8 mouse cellular contexts compared by ENCODE assay signal in genomic region chr11:107341293-107341692, GRCm38 (mm10).
DNase-seq lines count a peak whose midpoint lies in the region; ATAC-seq and TF ChIP-seq lines count a peak whose summit lies in the region.

No protein-coding gene starts in this region.

- peak; percentile 89 for DNase-seq in Muller cell, postnatal 12 days (ENCODE audit: inconsistent ontology term)
- DNase-seq in brain, adult 2 months (ENCODE audit: low read depth, low spot score) = peak; percentile 65
- peak; percentile 48 for DNase-seq in gastrocnemius, postnatal 10 days
- peak; percentile 71 for DNase-seq in lung, embryonic 14.5 days
- peak; percentile 48 for DNase-seq in retina, postnatal 1 day
- DNase-seq in left cerebral cortex, adult 11 months (ENCODE audit: low spot score) = no peak
- no peak for DNase-seq in thymus, postnatal 36 days

- ATAC-seq in hindbrain, embryonic 16.5 days = peak; percentile 82
- peak; percentile 48; the same call in 1 of the 2 replicates for ATAC-seq in lung, embryonic 14.5 days (ENCODE audit: insufficient read depth)

- H3K27me3 ChIP-seq in hindbrain, embryonic 16.5 days (replicated peaks; ENCODE audit: control insufficient read depth, insufficient read depth, low read length) = no peaks in the 10 kb centered on the region
- H3K27me3 ChIP-seq in lung, embryonic 14.5 days (ENCODE audit: insufficient read depth, low read length) = no peaks in the 10 kb centered on the region

- no peak overlapping the region for H3K4me2 ChIP-seq in hindbrain, embryonic 16.5 days (ENCODE audit: low read length)
- H3K4me2 ChIP-seq in lung, embryonic 14.5 days = no peak overlapping the region

- no peaks in the 10 kb centered on the region for H3K9me3 ChIP-seq in hindbrain, embryonic 16.5 days (ENCODE audit: control insufficient read depth, low read length)
- no peaks in the 10 kb centered on the region for H3K9me3 ChIP-seq in lung, embryonic 14.5 days (ENCODE audit: low read depth, low read length)

- no peak for TF ChIP-seq CTCF in lung, embryonic 14.5 days (IDR thresholded peaks at IDR 0.05; ENCODE audit: low read depth)

- no peak overlapping the region for H3K9ac ChIP-seq in hindbrain, embryonic 16.5 days (ENCODE audit: low read depth, low read length)
- H3K9ac ChIP-seq in lung, embryonic 14.5 days = no peak overlapping the region

- no peak overlapping the region for H3K4me3 ChIP-seq in hindbrain, embryonic 16.5 days (ENCODE audit: low read length)
- H3K4me3 ChIP-seq in lung, embryonic 14.5 days (ENCODE audit: low read depth, low read length) = no peak overlapping the region

- no peak overlapping the region for H3K27ac ChIP-seq in hindbrain, embryonic 16.5 days (ENCODE audit: low read depth, low read length)
- H3K27ac ChIP-seq in lung, embryonic 14.5 days (ENCODE audit: low read depth) = no peak overlapping the region

- WGBS in hindbrain, embryonic 16.5 days = 28% methylated on average over 15 of the region's 15 CpGs
- WGBS in lung, embryonic 14.5 days = 10% methylated on average over 15 of the region's 15 CpGs

- no peaks in the 10 kb centered on the region for H3K36me3 ChIP-seq in hindbrain, embryonic 16.5 days (ENCODE audit: control insufficient read depth, insufficient read depth, low read length)
- no peaks in the 10 kb centered on the region for H3K36me3 ChIP-seq in lung, embryonic 14.5 days (ENCODE audit: insufficient read depth)

- peaks cover 12% of the 10 kb centered on the region for H3K4me1 ChIP-seq in hindbrain, embryonic 16.5 days (ENCODE audit: control insufficient read depth, insufficient read depth, low read depth, low read length)
- H3K4me1 ChIP-seq in lung, embryonic 14.5 days (ENCODE audit: insufficient read depth) = peaks cover 19% of the 10 kb centered on the region; the same call in 1 of the 2 replicates

Comparison
In these comparisons a context has a peak if more than half of its experiments do, and no peak if none do; other contexts are left out.
1. DNase-seq: peak in Muller cell, postnatal 12 days (single experiment), brain, adult 2 months (single experiment), gastrocnemius, postnatal 10 days (single experiment), lung, embryonic 14.5 days (single experiment) and retina, postnatal 1 day (single experiment); none in left cerebral cortex, adult 11 months (single experiment) and thymus, postnatal 36 days (0 of 2).